Comparison of ENCODE assay signal across 13 mouse cellular contexts in genomic region chr9:60848730-60849129, GRCm38 (mm10). TPM values are rescaled to one million over a fixed set of nuclear protein-coding genes. Genes with fewer than 3 reads are reported as not detected.
DNase-seq lines count a peak whose midpoint lies in the region; ATAC-seq and TF ChIP-seq lines count a peak whose summit lies in the region.
"Had no signal": no experiment of that assay in that cellular context is flagged by ENCODE, and none has a peak within 500 bp of the region (broad histone marks: within the 10 kb centered on the region; RNA-seq: fewer than 3 reads in every experiment).

No protein-coding gene starts in this region.

- TF ChIP-seq POLR2A in brain, embryonic 14.5 days (IDR thresholded peaks at IDR 0.05; ENCODE audit: borderline replicate concordance, extremely low read depth, insufficient read depth, insufficient read length, poor library complexity, severe bottlenecking), result no peak
- no peak for TF ChIP-seq POLR2A in thymus, adult 2 months (IDR thresholded peaks at IDR 0.05; ENCODE audit: control insufficient read depth, extremely low read depth, insufficient read depth, low read length, poor library complexity)

- peak overlapping the region; percentile 62 for H3K27ac ChIP-seq in heart, postnatal 0 days (ENCODE audit: low read depth)
- H3K27ac ChIP-seq in lung, embryonic 15.5 days, result peak overlapping the region; percentile 83
- H3K27ac ChIP-seq in thymus, adult 2 months (ENCODE audit: control insufficient read depth, insufficient read depth, low read length), result no peak overlapping the region

- H3K4me3 ChIP-seq in heart, postnatal 0 days (ENCODE audit: low read depth, low read length), result no peak overlapping the region
- H3K4me3 ChIP-seq in lung, embryonic 15.5 days, result no peak overlapping the region
- H3K4me3 ChIP-seq in thymus, adult 2 months (ENCODE audit: control insufficient read depth, insufficient read depth, low read length), result no peak overlapping the region
- H3K4me3 ChIP-seq: megakaryocyte, embryonic 14.5 days had no signal

- no peak overlapping the region for H3K9ac ChIP-seq in heart, postnatal 0 days (replicated peaks; ENCODE audit: low read depth, low read length)
- no peak overlapping the region for H3K9ac ChIP-seq in lung, embryonic 15.5 days

- DNase-seq in heart, postnatal 0 days (ENCODE audit: low spot score), result no peak
- no peak for DNase-seq in heart, postnatal 4 days
- DNase-seq in brain, embryonic 14.5 days (ENCODE audit: low read depth), result peak; percentile 45
- peak; percentile 49 for DNase-seq in fibroblast of lung, adult 2 months (ENCODE audit: low read depth)
- no peak for DNase-seq in thymus, adult 2 months
- no peak for DNase-seq in B cell, adult 2 months
- DNase-seq: adrenal gland, postnatal 25 days; gastrocnemius, postnatal 25 days; right cerebral cortex, postnatal 25 days; thymus, postnatal 4 days had no signal

- no peaks in the 10 kb centered on the region for H3K9me3 ChIP-seq in heart, postnatal 0 days (replicated peaks; ENCODE audit: control insufficient read depth, low read length)
- no peaks in the 10 kb centered on the region for H3K9me3 ChIP-seq in lung, embryonic 15.5 days
- H3K9me3 ChIP-seq: megakaryocyte, embryonic 14.5 days had no signal

- TF ChIP-seq EP300 in heart, postnatal 0 days (IDR thresholded peaks at IDR 0.05; ENCODE audit: low read depth), result no peak

- ATAC-seq in heart, postnatal 0 days (ENCODE audit: insufficient read depth, low read depth), result no peak
- ATAC-seq in lung, embryonic 15.5 days (ENCODE audit: borderline replicate concordance, extremely low read depth, low FRiP score, low TSS enrichment), result peak; percentile 49; the same call in 1 of the 2 replicates
- no peak for ATAC-seq in cerebellum, adult (ENCODE audit: insufficient number of reproducible peaks, low FRiP score, low TSS enrichment)

- no peak for TF ChIP-seq CTCF in heart, postnatal 0 days (IDR thresholded peaks at IDR 0.05; ENCODE audit: low read depth)
- TF ChIP-seq CTCF in brain, embryonic 14.5 days (IDR thresholded peaks at IDR 0.05; ENCODE audit: borderline replicate concordance, extremely low read depth, insufficient read depth, insufficient read length), result no peak
- TF ChIP-seq CTCF in thymus, adult 2 months (IDR thresholded peaks at IDR 0.05; ENCODE audit: borderline replicate concordance, control insufficient read depth, extremely low read depth, insufficient read depth, low read length, poor library complexity), result no peak

- H3K27me3 ChIP-seq in heart, postnatal 0 days (ENCODE audit: control insufficient read depth, insufficient read depth, low read length), result no peaks in the 10 kb centered on the region
- H3K27me3 ChIP-seq in lung, embryonic 15.5 days, result no peaks in the 10 kb centered on the region
- H3K27me3 ChIP-seq in thymus, adult 2 months (ENCODE audit: control insufficient read depth, insufficient read depth, low read length), result no peaks in the 10 kb centered on the region

- WGBS in heart, postnatal 0 days, result 62% methylated on average over 9 of the region's 9 CpGs
- 8% methylated on average over 9 of the region's 9 CpGs for WGBS in lung, embryonic 15.5 days
- WGBS in thymus, adult 2 months, result 94% methylated on average over 9 of the region's 9 CpGs

- peaks cover 27% of the 10 kb centered on the region for H3K36me3 ChIP-seq in heart, postnatal 0 days (replicated peaks; ENCODE audit: control insufficient read depth, insufficient read depth, low read length)
- 0 out of 2 replicates have a peak, but pooled peaks cover 6% of the 10 kb centered on the region for H3K36me3 ChIP-seq in lung, embryonic 15.5 days
- H3K36me3 ChIP-seq in thymus, adult 2 months (ENCODE audit: control insufficient read depth, insufficient read depth, low read length), result no peaks in the 10 kb centered on the region

- H3K4me1 ChIP-seq in heart, postnatal 0 days (ENCODE audit: control insufficient read depth, insufficient read depth), result peaks cover 6% of the 10 kb centered on the region
- H3K4me1 ChIP-seq in lung, embryonic 15.5 days, result peaks cover 33% of the 10 kb centered on the region
- H3K4me1 ChIP-seq in thymus, adult 2 months (replicated peaks; ENCODE audit: control insufficient read depth, insufficient read depth, low read length), result no peaks in the 10 kb centered on the region

- H3K4me2 ChIP-seq in heart, postnatal 0 days (ENCODE audit: low read depth, low read length), result no peak overlapping the region
- H3K4me2 ChIP-seq in lung, embryonic 15.5 days, result no peak overlapping the region

RNA-seq across cellular contexts. Expression of gene Uaca, which starts 54.4 kb away (rescaled TPM):
- 5.5 and 10.5 TPM in 2 replicates for total RNA-seq in heart, postnatal 0 days (2014; rRNA removed; ENCODE audit: low replicate concordance)
- 17.3 and 18.6 TPM in 2 replicates for polyA plus RNA-seq in heart, postnatal 0 days (2015; fragmentation: Nextera tagmentation; extraction: Ambion mirVana)
- total RNA-seq in heart, postnatal 4 days (2021), result 10 to 100 TPM; 47.4 to 49.2 TPM
- 9.2 and 18.2 TPM in 2 replicates for polyA plus RNA-seq in brain, embryonic 14.5 days (2012; rRNA removed)
- 33.1 and 34.9 TPM in 2 replicates for polyA plus RNA-seq in lung, embryonic 15.5 days (2015; fragmentation: Nextera tagmentation; extraction: Ambion mirVana)
- polyA plus RNA-seq in thymus, adult 2 months (2012; rRNA removed), result 2.3 and 2.9 TPM in 2 replicates

Comparison
In these comparisons a context has a peak if more than half of its experiments do, and no peak if none do; other contexts are left out.
1. DNase-seq: peak in brain, embryonic 14.5 days (single experiment) and fibroblast of lung, adult 2 months (single experiment); none in heart, postnatal 0 days (single experiment), heart, postnatal 4 days (single experiment), thymus, adult 2 months (single experiment) and B cell, adult 2 months (0 of 2).